Mouse (Mus musculus): Measurements from ENCODE around the gene Wdr19.
"Not testable (repeated sequence)": the region's sequence is repeated elsewhere in the genome, so short reads cannot be mapped to it uniquely, and the experiment has no call there.

Gene Wdr19

DNA sequence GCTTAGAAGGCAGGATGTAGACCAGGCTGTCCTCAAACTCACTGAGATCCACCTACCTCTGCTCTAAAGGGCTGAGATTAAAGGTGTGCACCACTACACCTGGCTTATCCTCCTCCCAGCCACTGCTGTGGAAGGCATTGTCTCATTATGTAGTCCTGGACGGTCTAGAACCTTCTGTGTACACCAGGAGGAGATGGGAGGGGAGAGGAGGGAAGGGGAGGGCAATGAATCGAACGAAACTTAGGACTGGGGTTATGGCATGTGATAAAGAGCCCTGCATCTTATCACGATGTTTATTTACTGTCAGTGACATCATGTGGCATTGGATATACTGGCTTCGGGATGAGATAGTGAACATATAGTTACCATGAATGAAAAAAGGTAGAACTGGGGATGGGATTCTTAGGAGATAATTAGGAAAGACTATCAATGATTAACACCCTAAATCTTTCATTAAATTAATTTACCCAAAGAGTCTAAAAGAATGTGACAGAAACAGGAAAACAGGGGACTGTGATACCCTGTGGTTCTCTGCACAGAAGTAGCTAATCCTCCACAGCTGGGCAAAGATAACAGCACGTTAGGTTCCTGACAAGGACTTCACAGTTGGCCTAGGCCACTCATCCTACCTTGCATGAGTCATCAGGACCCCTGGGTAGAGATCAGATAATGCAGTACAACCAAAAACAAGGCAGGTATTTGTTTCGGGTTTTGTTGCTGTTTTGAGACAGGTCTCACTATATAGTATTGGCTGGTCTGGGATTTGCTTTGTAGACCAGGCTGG is 98.9 kb downstream of the Wdr19 start:
- DNase-seq (ENCODE audit: low spot score in 2 of 2), result no peak

DNA sequence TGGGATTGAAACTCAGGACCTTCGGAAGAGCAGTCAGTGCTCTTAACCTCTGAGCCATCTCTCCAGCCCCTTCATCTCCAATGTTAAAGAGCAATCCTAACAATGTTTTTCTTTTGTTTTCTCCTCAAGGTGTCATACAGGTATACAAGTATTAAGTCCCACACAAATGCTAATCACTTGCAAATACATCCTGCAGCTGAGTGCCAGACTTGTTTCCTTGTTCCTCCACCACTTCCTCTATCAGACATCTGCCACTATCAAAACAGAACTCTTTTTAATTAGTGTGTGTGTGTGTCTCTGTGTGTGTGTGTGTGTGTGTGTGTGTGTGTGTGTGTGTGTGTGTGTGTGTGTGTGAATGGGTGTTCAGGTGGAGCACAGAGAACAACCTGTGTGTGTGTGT is 100.1 kb downstream of the Wdr19 start:
- not testable (repeated sequence) for DNase-seq (ENCODE audit: low spot score in 2 of 2)

DNA sequence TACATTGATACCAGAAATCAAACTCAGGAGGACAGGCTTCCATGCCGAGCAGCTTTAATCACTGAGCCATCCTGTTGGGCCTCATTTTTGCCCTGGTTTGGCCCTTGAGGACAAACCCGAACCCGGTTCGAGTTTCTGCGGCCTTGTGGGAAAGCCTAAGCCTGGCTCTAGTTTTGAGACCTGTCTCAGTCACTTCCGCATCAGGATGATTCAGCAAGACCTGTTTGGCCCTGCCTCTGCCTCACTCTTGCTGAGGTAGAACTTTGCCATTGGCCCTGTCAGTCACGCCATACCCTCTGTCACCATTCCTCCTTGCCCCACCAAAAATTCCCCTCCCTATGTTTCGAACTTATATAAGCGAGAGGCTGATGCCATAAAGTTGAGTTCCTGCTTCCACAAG is 100.6 kb downstream of the Wdr19 start:
- DNase-seq (ENCODE audit: low spot score in 2 of 2), result no peak

DNA sequence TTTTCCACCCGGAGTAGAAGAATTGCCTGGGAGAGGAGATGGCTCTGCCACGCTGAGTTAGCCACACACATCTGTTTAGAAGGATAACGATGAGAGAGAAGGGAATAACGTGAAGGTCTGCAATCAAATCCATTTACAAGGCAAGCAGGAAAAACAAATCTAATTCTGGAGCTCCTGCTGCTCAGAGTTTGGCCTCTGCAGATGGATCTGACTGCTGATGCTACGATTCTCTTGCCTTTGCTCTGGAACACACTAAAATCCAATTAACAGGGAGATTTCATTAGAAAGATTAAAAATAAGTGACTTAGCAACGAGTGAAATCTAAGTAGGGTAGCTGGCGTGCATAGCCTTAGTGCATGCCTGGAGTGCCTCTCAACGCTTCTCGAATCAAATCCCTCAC is 106.0 kb downstream of the Wdr19 start:
- no peak for DNase-seq (ENCODE audit: low spot score in 2 of 2)

DNA sequence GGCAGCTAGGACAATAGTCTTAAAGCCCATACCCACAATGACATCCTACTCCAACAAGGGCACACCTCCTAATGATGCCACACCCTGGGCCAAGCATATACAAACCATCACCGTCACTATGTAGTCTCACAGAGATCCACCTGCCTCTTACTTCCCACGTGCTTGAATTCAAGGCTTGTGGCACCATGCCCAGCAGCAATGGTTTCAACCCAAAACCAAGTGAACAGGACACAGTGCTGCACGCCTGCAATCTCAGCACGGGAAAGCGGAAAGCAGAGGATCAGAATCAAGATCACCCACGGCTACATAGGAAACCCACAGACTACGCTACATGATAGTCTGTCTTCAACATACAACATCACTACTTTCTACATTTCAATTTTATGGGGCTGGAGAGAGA is 108.7 kb downstream of the Wdr19 start:
- no peak for DNase-seq (ENCODE audit: low spot score in 2 of 2)

DNA sequence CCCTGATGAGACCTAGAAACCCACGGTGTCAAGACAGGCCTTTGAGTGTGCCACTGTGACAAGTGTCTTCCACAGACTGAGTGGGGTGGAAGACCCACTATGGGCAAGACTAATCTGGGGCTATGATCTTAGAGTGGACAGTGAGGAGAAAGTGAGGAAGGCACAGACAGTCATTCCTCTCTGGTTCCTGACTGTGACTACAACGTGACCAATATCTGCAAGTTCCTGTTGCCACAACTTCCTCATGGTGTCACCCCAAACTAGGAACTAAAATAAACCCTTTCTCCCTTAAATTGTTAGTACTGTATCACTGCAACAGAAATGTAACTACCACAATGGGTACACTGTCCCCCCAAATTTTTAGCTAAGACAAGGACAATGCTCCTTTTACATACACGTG is 109.4 kb downstream of the Wdr19 start:
- no peak for DNase-seq (ENCODE audit: low spot score in 2 of 2)
